Mouse (Mus musculus) heart, embryonic 16.5 days (tissue): ENCODE data around the gene Nfix. TPM values are rescaled to one million over a fixed set of nuclear protein-coding genes. Genes with fewer than 3 reads are reported as not detected.
"Not testable (repeated sequence)": the region's sequence is repeated elsewhere in the genome, so short reads cannot be mapped to it uniquely, and the experiment has no call there.

Experiments used
- ATAC-seq: fragments of 200-750 bp; cut with Nextera tagmentation; replicated peaks from 2 replicates; pipeline ENCODE4 v1.8.0; 2017; ENCODE audit warnings: moderate number of reproducible peaks; ENCODE audit not compliant: insufficient read depth, low FRiP score; ENCODE audit errors: extremely low read depth
- H3K27ac ChIP-seq: fragments of 300-500 bp; sonication (generic); 2 replicates; pipeline ENCODE4 v1.5.1; 2014; ENCODE audit warnings: mild to moderate bottlenecking, low read length, control low read depth, moderate library complexity
- H3K27me3 ChIP-seq: fragments of 300-500 bp; sonication (generic); 2 replicates; pipeline ENCODE4 v1.6.1; 2014; ENCODE audit warnings: low read length, mixed read lengths; ENCODE audit not compliant: control insufficient read depth, insufficient read depth
- H3K36me3 ChIP-seq: fragments of 300-500 bp; sonication (generic); 2 replicates; pipeline ENCODE4 v1.6.1; 2014; ENCODE audit not compliant: control insufficient read depth, insufficient read depth
- H3K4me1 ChIP-seq: fragments of 300-500 bp; sonication (generic); 2 replicates; pipeline ENCODE4 v1.6.1; 2014; ENCODE audit warnings: low read length, mixed read lengths; ENCODE audit not compliant: control insufficient read depth, insufficient read depth
- H3K4me2 ChIP-seq: fragments of 300-500 bp; sonication (generic); 2 replicates; pipeline ENCODE4 v1.6.1; 2014; ENCODE audit warnings: low read depth, mild to moderate bottlenecking, control low read depth, low read length
- H3K4me3 ChIP-seq: fragments of 300-500 bp; sonication (generic); 2 replicates; pipeline ENCODE4 v1.5.1; 2014; ENCODE audit warnings: mild to moderate bottlenecking, control low read depth, low read length
- H3K9ac ChIP-seq: fragments of 300-500 bp; sonication (generic); 2 replicates; pipeline ENCODE4 v1.6.1; 2014; ENCODE audit warnings: low read length, control low read depth
- H3K9me3 ChIP-seq: fragments of 300-500 bp; sonication (generic); replicated peaks from 2 replicates; pipeline ENCODE4 v1.6.1; 2016; ENCODE audit warnings: low read length; ENCODE audit not compliant: control insufficient read depth
- WGBS: fragments of 180-500 bp; shearing (Covaris S2); extraction: QIAGEN DNeasy Blood & Tissue Kit; methylation state at CpG from one replicate; pipeline ENCODE4 v1.1.7; 2014; 5-methylcytosine and 5-hydroxymethylcytosine counted together
- polyA plus RNA-seq: library from polyadenylated mRNA; unstranded; fragments of >200 nt; fragmentation: Nextera tagmentation; extraction: Ambion mirVana; gene quantifications from 2 replicates; pipeline ENCODE4 v1.2.1, GENCODE M21; 2015

The Nfix gene
- polyA plus RNA-seq, 1 experiment from 2014 or later, result 12.7 TPM

GRCm38 (mm10) chr8:84834002-84834865, 34.1 kb upstream of the Nfix start:
- H3K9me3 ChIP-seq, result no peaks in the 10 kb centered on the region
- no peak overlapping the region for H3K4me3 ChIP-seq
- no peaks in the 10 kb centered on the region for H3K27me3 ChIP-seq
- H3K36me3 ChIP-seq, result peaks cover 39% of the 10 kb centered on the region
- no peak overlapping the region for H3K4me2 ChIP-seq
- 86% methylated on average over 19 of the region's 19 CpGs for WGBS
- H3K4me1 ChIP-seq, result peaks cover 17% of the 10 kb centered on the region
- ATAC-seq, result no peak
- no peak overlapping the region for H3K9ac ChIP-seq
- peak overlapping the region; percentile 49; the same call in 1 of the 2 replicates for H3K27ac ChIP-seq

DNA sequence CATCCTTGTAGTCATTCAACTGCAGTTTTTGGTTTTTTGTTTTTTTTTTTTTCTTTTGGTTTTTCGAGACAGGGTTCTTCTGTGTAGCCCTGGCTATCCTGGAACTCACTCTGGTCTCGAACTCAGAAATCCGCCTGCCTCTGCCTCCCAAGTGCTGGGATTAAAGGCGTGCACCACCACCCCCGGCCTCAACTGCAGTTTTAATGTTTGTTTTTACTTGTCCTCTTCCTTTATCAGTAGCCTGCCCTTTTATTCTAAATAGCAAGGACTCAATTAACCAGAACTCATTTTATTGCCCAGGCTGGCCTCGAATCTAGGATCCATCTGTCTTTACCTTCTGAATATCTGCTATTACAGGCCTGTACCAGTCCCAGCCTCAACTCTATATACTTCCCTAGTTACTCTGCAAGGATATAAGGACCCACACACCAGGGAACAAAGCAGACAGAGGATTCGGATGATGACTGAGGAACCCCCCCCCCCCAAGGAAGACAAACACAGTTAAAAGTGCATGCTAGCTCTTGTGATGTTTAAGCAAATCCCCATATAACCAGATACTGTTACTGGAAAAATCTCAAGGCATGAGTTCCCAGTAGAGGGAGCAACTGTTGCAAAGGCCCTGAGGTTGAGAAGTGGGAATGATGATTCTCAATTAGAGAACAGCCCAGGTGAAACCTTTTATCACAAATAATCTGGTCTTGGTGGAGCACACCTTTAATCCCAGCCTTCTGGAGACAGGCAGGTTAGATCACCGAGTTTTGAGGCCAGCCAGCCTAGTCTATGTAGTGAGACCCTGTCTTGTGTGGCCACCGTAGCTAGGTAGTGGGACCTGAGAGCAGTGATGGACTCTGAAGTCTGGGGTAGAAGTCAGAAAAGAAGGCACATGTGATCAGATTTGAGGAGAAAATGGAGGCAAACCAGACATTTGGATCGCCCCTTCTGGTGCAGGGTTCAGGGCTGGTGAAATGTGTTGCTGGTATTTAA, 32.9 kb upstream of the Nfix start:
- ATAC-seq, result no peak
- 57% methylated on average over 10 of the region's 10 CpGs for WGBS
- H3K36me3 ChIP-seq, result peaks cover 35% of the 10 kb centered on the region
- H3K4me1 ChIP-seq, result peaks cover 17% of the 10 kb centered on the region
- H3K9me3 ChIP-seq, result no peaks in the 10 kb centered on the region
- H3K4me3 ChIP-seq, result peak overlapping the region; percentile 96
- H3K9ac ChIP-seq, result peak overlapping the region; percentile 99
- no peaks in the 10 kb centered on the region for H3K27me3 ChIP-seq
- peak overlapping the region; percentile 73 for H3K4me2 ChIP-seq
- H3K27ac ChIP-seq, result peak overlapping the region; percentile 95

DNA sequence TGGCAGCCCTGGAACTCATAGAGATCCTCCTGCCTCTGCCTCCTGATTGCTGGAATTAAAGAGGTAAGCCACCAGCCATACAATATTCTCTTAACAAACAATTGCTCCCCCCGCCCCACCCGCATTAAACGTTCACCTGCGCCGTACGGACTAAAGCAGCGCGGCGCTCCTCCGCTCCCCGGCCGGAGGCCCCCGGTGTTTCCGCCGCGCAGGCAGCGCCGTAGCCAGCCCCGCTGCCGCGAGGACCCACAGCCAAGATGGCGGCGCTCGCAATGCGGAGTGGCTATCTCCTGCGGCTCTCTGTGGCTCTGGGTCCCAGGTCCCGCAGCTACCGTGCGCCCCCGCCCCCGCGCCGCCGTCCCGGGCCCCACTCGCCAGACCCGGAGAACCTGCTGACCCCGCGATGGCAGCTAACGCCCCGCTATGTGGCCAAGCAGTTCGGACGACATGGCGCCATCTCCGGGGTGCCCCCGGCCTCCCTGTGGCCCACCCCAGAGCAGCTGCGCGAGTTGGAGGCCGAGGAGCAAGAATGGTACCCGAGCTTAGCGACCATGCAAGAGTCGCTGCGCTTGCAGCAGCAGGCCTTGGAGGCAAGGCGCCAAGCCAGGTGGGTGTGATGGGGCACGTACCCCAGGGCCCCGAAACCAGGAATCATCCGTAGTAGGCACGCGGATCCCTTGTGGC, 32.0 kb upstream of the Nfix start:
- Histone ChIP-seq H3K36me3 (peaks cover 27% of the 10 kb centered on the region), H3K4me3 (peak overlapping the region; percentile 96), H3K27me3 (no peaks in the 10 kb centered on the region), H3K27ac (peak overlapping the region; percentile 95), H3K4me2 (peak overlapping the region; percentile 73), H3K9ac (peak overlapping the region; percentile 99), H3K9me3 (no peaks in the 10 kb centered on the region), H3K4me1 (peaks cover 17% of the 10 kb centered on the region)
- peak; percentile 56; the same call in 1 of the 2 replicates for ATAC-seq
- WGBS, result under 1% methylated on average over 59 of the region's 59 CpGs

DNA sequence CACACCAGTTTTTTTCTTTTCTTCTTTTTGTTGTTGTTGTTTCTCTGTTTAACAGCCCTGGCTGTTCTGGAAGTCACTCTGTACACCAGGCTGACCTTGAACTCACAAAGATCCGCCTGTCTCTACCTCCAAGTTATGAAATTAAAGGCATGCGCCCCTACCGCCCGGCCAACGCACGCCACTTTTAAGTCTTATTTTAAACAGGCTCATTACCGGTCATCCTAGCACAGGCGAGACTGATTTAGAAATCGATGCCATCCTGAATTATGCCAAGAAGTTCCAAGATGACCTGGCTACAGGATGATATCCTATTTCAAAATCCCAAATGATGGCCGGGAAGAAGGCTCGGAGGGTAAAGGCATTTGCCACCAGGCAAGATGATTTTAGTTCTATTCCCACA, 31.3 kb upstream of the Nfix start, which contains the start of gene Gadd45gip1:
Gadd45gip1 (plus strand) TSS at position 33 of the 400 bp plus-strand sequence.
- Histone ChIP-seq H3K36me3 (peaks cover 21% of the 10 kb centered on the region), H3K27ac (peak within 1 kb of the TSS; percentile 95), H3K9ac (peak within 1 kb of the TSS; percentile 99), H3K9me3 (no peaks in the 10 kb centered on the region), H3K4me1 (peaks cover 17% of the 10 kb centered on the region), H3K4me3 (peak within 1 kb of the TSS; percentile 96), H3K27me3 (no peaks in the 10 kb centered on the region), H3K4me2 (peak within 1 kb of the TSS; percentile 73)
- 54% methylated on average over 11 of the region's 11 CpGs for WGBS
- no peak for ATAC-seq

DNA sequence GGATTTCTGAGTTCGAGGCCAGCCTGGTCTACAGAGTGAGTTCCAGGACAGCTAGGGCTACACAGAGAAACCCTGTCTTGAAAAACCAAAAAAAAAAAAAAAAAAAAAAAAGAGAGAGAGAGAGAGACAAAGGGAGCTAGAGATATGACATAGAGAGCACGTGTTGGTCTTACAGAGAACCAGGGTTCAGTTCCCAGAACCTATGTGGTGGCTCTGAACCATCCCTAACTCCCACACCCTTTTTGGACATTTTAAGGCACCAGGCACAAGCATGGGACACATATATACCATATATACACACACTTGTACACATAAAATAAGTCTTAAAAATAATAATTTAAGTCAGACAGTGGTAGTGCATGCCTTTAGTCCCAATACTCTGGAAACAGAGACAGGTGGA, 26.4 kb upstream of the Nfix start:
- not testable (repeated sequence) for H3K27ac ChIP-seq, H3K9ac ChIP-seq, H3K27me3 ChIP-seq, H3K4me2 ChIP-seq, H3K9me3 ChIP-seq, ATAC-seq, H3K4me3 ChIP-seq, H3K36me3 ChIP-seq
- WGBS, result 85% methylated on average over 2 of the region's 2 CpGs
- H3K4me1 ChIP-seq, result peaks cover 11% of the 10 kb centered on the region

- Histone ChIP-seq H3K9me3 (no peaks in the 10 kb centered on the region), H3K4me3 (no peak overlapping the region), H3K4me2 (no peak overlapping the region), H3K36me3 (no peaks in the 10 kb centered on the region), H3K4me1 (peaks cover 11% of the 10 kb centered on the region), H3K27ac (no peak overlapping the region), H3K9ac (no peak overlapping the region), H3K27me3 (no peaks in the 10 kb centered on the region)
- ATAC-seq, result 0 out of 2 replicates have a peak, but pooled peaks have one; percentile 20
- WGBS, result 61% methylated on average over 4 of the region's 4 CpGs
These were observed 25.5 kb upstream of the Nfix start for GRCm38 (mm10) chr8:84825636-84826035.

GRCm38 (mm10) chr8:84823653-84824052, 23.5 kb upstream of the Nfix start:
- under 1% methylated on average over 18 of the region's 18 CpGs for WGBS
- H3K27me3 ChIP-seq, result no peaks in the 10 kb centered on the region
- H3K9me3 ChIP-seq, result no peaks in the 10 kb centered on the region
- no peaks in the 10 kb centered on the region for H3K36me3 ChIP-seq
- peak overlapping the region; percentile 45 for H3K4me2 ChIP-seq
- no peak overlapping the region for H3K27ac ChIP-seq
- H3K4me1 ChIP-seq, result peaks cover 11% of the 10 kb centered on the region
- H3K9ac ChIP-seq, result no peak overlapping the region
- peak; percentile 50 for ATAC-seq
- H3K4me3 ChIP-seq, result no peak overlapping the region

- peak within 1 kb of the TSS; percentile 38; the same call in 1 of the 2 replicates for H3K9ac ChIP-seq
- H3K27me3 ChIP-seq, result no peaks in the 10 kb centered on the region
- WGBS, result 36% methylated on average over 3 of the region's 3 CpGs
- no peak within 1 kb of the TSS for H3K4me3 ChIP-seq
- H3K27ac ChIP-seq, result no peak within 1 kb of the TSS
- no peaks in the 10 kb centered on the region for H3K36me3 ChIP-seq
- no peak for ATAC-seq
- H3K4me1 ChIP-seq, result peaks cover 11% of the 10 kb centered on the region
- H3K9me3 ChIP-seq, result no peaks in the 10 kb centered on the region
- peak within 1 kb of the TSS; percentile 45 for H3K4me2 ChIP-seq
These were observed 22.6 kb upstream of the Nfix start, which contains the start of gene Dand5 for GRCm38 (mm10) chr8:84822723-84823122. Dand5 (minus strand) TSS chr8:84822823.
